Mouse (Mus musculus) ovary, postnatal 10 days (tissue): Measurements from ENCODE around the gene Tsacc.
"Not testable (repeated sequence)": the region's sequence is repeated elsewhere in the genome, so short reads cannot be mapped to it uniquely, and the experiment has no call there.

Experiments
- DNase-seq: peaks from one replicate; pipeline ENCODE4 v3.0.0; 2022; ENCODE audit warnings: low spot score

The Tsacc gene

GRCm38 (mm10) chr3:88296561-88297318 is at the start of gene Tsacc, which contains the start of gene Cct3:
Tsacc (minus strand) TSS chr3:88296999.
Cct3 (plus strand) TSS chr3:88297116.
- peak; percentile 81 for DNase-seq

DNA sequence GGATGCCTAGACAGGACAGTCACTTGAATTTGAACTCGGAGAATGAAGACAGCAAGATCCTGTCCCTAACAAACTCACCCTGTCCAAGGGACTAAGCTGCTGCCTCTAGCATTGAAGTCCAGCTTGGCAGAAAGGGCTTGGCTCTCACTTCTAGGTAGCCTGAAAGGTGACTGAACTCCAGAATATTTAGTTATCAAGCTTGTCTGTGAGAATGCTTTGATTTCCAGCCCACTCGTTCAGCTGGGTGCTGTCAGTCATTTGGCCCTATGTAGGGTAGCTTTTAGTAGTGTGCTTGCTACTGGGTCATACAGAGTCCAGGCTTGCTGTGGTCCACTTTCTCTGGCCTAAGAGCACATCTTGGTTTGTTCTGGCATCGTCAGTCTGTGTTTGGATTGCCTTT is 42.2 kb upstream of the Tsacc start:
- no peak for DNase-seq

GRCm38 (mm10) chr3:88338316-88338715 is 41.5 kb upstream of the Tsacc start:
- DNase-seq = no peak

DNA sequence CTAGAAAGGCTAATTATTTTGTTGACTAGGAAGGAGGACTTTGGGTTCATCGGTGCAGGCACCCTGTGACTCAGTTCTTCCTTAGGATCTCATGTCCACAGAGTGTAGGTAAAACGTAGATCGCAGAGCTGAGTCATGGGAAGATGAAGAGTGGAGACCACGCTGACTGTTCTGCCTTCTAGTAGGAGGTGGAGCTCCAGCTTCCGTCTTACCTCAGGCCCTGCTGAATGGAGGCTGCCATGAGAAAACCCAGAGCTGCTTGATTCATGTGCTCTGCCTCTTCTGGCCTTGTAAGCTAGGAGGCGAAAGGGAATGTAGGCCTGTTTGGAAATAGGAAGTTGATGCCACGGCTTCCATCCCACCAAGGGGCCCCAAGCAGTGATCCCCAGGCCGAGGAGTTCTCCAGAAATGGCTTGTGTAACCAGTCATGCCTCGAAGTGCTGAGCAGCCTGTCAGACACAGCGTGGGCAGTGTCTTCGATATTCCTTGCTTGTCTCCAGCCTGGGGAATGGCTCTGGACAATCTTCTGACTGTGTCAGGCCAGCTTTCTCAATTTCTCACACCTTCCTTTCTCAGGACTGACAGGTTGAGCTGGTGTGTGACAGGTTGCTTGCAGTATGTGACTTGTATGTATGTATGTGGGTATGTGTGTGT is 40.7 kb upstream of the Tsacc start:
- no peak for DNase-seq

- DNase-seq = peak; percentile 92
These were observed 39.5 kb upstream of the Tsacc start, which contains the start of the genes Tmem79 and Smg5 for GRCm38 (mm10) chr3:88336058-88337013. Tmem79 (minus strand) TSS chr3:88336148. Smg5 (plus strand) TSS chr3:88336260.

GRCm38 (mm10) chr3:88335436-88336053 is 38.7 kb upstream of the Tsacc start:
- DNase-seq = no peak

GRCm38 (mm10) chr3:88334902-88335435 is 38.2 kb upstream of the Tsacc start:
- no peak for DNase-seq

- DNase-seq = no peak
These were observed 37.3 kb upstream of the Tsacc start for GRCm38 (mm10) chr3:88334029-88334658.

DNA sequence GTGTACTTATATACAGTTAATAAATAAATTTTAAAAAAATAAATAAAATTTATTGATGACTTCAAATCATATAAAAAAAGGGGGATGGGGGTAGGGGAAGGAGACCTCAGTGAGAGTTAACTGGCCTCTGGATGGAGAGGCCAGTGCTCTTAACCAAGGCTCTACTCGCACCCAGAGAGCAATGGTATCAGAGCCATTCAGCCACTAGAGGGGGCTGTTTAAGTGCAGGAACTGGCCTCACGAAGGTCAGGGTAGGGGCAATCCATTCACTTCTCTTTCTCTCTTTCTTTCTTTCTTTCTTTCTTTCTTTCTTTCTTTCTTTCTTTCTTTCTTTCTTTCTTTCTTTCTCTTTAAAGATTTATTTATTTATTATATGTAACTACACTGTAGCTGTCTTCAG is 34.5 kb upstream of the Tsacc start:
- no peak for DNase-seq

DNA sequence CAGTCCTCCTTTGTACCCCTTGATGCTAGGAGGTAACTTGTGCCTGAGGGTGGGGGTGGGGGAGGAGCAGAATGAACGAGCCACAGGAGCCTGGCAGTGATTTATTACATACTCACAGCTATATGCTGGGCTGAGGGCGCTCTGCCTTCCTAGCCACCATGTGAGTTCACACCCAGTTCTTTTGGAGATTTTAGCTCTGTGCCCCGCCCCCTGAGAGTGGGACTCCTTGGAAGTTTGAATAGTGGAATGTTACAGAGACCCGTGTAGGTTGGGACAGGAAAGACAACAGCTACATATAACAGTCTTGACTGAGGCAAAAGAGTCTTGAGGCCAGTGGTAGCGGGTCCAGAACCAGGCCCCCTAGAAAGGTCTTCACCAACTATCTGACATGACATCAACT is 32.2 kb upstream of the Tsacc start:
- DNase-seq = no peak

DNA sequence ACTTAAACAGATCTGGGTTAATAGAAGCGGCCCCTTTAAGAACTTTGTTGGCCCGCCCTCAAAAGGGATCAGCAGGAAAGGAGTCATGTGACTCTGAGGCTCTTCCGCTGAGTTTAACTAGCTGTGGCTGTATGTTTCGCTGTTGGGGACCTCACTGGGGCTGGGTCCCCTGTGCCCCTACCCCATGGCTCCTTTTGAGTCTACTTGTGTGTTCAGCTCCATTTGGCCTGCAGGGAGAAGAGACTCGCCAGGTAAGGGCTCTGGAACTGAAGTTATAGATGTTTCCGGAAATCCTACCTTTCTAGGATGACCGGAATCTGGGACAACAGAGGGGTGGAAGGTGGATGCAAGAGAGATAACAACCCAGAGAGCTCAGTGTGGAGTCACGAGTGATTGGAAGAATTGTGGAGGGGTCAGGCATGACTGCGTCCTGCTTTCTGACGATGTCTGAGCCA is 28.2 kb upstream of the Tsacc start, which contains the start of gene Glmp:
Gene Glmp, plus strand, starts transcription at position 73 of the 455 bp plus-strand sequence.
- DNase-seq = peak; percentile 38

DNA sequence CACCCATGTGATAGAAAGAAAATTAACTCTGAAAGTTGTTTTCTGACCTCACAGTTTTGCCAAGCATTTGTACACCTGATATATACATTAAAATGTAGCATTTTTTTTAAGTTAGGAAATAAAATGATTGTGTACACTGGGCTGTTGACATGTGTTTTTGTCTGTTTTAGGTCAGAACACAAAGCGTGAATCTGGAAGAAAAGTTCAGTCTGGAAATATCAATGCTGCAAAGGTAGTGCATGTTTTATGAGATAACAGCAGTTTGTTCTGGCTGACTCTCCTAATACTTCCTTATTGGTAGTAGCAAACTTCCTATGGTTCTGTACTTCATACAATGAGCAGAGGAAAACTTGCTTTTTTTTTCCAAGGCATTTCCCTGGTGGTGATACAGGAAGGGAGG is 2.4 kb upstream of the Tsacc start:
- DNase-seq = no peak

DNA sequence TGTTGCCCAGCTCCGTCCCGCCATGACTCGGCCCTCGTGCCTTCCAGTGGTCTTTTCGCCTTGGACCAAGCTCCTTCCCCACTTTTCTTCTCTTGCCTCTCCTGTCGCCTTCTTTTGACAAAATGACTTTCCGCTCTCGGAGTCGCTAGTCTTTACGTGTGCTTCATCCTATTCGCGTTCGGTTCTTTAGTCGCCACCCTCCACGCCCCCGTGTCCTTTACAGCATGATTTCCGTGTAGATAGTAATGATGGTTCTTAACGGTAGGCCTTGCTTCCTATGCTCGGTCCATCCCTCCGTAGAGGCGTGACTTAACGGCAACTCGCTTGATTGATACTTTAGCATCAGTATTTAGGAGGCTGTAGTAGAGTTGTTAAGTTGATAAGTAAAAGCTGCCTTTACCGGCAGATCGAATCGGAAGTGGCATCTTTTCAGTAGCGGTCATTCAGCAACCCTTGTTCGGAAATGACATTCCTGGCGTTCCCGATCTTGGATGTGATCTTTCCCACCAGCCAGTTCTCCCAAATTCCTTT is 587 bp upstream of the Tsacc start:
- DNase-seq = no peak

GRCm38 (mm10) chr3:88296110-88296560 is 664 bp downstream of the Tsacc start:
- no peak for DNase-seq

DNA sequence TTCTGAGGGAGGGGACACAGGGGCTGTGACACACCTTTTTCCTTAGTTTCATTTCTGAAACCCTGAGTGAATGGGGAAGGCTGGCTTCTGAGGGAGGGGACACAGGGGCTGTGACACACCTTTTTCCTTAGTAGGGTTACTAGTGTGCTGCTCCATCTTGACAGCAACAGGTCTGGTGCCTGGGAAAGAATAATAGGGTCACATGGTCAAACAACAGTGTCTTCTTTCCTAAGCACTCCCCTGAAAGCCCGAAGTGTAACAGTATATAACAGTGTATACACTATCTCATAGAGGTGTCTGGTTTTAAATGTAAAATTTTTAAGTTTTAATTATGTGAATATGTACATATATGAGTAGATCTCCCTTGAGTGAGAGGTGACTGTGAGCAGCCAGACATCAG is 1.5 kb downstream of the Tsacc start:
- not testable (repeated sequence) for DNase-seq

DNA sequence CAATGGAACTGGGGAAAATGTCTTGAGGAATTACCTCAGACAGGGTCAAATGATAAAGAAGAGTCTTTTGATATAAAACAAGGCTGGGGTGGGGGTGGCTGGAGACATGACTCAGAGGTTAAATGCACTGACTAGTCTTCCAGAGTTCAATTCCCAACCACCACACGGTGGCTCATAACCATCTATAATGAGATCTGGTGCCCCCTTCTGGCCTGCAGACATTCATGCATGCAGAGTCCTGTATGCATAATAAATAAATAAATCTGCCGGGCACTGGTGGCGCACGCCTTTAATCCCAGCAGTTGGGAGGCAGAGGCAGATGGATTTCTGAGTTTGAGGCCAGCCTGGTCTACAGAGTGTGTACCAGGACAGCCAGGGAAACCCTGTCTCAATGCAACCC is 4.8 kb downstream of the Tsacc start:
- no peak for DNase-seq

- not testable (repeated sequence) for DNase-seq
These were observed 8.6 kb downstream of the Tsacc start for GRCm38 (mm10) chr3:88288133-88288713.

GRCm38 (mm10) chr3:88287110-88287509 is 9.7 kb downstream of the Tsacc start, which contains the start of gene Gm38392:
Gm38392 (minus strand) TSS chr3:88287210.
- no peak for DNase-seq

DNA sequence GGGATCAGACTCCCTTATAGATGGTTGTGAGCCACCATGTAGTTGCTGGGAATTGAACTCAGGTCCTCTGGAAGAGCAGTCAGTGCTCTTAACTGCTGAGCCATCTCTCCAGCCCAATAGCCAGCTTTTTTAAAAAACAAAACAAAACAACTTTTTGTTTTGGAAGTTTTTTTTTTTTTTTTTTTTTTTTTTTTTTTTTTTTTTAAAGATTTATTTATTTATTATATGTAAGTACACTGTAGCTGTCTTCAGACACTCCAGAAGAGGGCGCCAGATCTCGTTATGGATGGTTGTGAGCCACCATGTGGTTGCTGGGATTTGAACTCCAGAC is 11.3 kb downstream of the Tsacc start:
- not testable (repeated sequence) for DNase-seq
